Mouse (Mus musculus) cerebellum, postnatal 10 days (tissue): ENCODE measurements around the gene Trpm5.
A peak's percentile ranks its signal among the peaks of the same experiment; 100 is the strongest.

Experiments
- DNase-seq, 2 experiments: peaks; one replicate each; pipeline ENCODE4 v3.0.0; 2021; ENCODE audit warnings: mixed read lengths in 2 of 2

Gene Trpm5

DNA sequence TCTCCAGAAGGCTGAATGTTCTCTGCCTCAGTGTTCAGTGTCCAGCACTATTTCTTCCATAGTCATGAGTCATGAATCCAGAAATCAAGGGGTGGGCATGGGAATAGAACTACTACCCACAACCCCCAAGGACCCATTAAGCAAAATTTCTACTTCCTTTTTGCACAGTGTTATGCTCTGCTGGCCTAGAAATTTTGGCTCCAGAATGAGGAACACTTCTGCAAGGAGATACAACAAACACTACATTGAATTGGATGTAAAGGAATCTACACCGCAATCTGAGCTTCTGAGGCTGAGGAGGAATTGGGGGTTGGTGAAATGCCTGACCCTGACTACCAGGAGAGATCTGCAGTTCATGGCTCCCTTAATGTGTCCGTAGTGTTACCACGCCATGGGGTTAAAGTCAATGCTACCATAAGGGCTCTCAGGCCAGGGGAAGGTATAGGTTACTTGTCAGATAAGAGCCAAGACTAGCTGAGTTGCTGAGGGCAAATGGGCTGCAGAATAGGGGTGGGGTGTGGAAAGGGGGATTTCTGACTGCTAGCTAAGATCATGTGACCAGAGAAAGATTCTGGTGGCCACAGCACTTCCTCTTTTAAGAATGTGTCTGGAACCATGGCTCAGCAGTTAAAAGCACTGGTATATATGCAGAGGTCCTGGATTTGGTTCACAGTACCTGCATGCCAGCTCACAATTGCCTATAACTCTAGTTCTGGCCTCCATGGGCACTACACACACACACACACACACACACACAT is 56.1 kb downstream of the Trpm5 start:
- no peak for DNase-seq

DNA sequence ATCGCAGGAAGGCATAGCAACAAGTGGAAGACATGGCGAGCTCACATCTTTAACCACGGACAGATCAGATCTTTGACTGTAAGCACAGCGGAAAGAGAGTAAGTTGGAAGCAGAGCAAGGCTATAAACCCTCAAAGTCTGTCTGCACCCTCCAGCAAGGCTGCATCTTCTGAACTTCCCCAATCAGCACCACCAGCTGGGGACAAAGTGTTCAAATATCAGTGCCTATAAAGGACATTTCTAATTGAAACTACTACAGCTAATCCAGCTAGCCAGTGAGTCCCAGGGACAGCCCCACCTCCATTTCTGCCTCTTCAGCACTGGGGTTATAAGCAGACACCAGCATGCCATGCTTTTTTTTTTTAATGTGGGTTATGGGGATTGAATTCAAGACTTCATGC is 57.1 kb downstream of the Trpm5 start:
- DNase-seq, result no peak

DNA sequence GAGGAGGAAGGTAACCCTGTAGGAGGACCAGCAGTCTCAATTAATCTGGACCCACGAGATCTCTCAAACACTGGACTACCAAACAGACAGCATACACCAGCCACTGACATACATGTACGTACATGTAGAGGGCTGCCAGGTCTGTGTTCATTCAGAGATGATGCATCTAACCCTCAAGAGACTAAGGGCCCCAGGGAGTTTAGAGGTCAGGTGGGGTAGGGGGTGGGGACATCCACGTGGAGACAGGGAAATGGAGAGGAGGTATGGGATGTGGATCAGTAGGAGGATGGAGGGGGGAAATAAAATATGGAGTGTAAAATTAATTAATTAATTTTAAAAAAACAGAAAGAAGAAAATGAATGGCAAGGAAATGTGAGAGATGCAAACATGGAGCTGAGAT is 57.7 kb downstream of the Trpm5 start:
- no peak for DNase-seq

DNA sequence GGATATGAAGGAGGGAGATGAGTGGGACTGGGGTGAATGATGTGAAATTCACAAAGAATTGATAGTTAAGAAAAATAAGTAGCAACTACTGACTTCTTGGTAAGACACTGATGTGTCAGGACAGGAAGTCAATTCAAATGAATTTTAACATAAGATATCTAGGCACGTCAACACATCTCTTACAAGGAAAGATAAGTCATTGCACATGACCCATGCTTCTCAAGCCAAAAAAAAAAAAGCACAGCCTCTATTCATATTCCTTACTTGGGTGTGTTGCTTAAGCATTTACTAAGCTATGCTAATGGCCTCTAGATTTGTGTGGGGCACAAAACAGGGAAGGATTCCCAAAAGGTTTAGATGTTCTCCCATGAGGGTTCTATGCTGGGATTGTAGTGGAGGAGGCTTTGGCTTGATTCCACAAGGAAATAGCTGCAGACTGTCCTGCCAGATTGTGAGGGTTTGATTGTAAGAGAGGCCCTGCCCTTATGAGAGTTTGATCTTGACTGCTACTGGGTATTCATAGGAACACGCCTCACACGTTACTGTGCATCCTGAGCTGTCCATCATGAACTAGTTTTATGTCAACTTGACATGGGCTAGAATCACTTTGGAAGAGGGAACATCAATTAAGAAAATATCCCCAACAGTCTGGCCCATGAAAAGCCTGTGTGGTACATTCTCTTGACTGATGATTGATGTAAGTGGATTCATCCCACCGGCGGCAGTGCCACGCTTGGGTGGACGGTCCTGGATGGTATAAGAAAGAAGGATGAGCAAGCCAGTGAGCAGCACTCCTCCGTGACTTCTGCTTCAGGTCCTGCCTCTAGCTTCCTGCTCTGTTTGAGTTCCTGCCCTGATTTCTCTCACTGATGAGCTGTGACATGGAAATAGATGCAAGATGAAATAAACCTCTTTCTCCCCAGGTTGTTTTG is 59.7 kb downstream of the Trpm5 start:
- no peak for DNase-seq

DNA sequence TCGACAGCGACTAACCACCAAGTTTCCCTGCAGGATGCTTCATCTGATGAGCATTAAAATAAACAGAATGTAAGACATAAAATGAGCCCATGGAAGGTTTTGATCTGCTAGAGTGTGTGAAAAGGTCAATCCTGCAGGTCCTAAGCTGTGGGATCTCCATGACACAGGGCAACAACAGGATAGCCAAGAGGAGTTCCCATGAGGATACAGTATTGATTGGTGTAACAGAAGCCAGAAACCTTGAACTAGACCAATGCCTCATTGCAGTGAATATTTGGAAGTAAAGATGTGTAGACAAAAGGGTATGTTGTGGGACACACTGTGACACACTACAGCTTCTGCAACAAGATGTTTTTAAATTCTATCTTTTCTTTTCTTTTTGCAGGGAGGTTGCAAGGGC is 60.3 kb downstream of the Trpm5 start:
- DNase-seq, result no peak

DNA sequence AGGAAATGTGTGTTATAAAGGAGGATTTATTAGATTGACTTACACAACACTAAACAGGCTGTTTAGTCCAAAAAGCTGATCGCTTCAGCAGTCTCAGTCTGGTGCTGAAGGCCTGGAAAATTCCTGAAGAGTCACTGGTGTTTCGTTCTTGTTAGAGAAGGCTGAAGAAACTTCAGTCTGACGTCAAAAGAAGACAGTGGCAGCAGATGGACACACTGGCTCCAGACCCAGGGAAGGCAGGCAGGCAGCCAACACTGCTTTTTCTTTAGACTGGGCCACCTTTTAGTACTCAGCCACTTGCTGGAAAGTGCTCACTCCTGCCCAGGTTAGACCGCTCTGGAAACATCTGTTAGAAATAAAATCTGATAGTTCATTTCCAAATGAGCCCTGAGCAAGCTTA is 60.9 kb downstream of the Trpm5 start:
- DNase-seq, result peak; percentile 65 to 75

DNA sequence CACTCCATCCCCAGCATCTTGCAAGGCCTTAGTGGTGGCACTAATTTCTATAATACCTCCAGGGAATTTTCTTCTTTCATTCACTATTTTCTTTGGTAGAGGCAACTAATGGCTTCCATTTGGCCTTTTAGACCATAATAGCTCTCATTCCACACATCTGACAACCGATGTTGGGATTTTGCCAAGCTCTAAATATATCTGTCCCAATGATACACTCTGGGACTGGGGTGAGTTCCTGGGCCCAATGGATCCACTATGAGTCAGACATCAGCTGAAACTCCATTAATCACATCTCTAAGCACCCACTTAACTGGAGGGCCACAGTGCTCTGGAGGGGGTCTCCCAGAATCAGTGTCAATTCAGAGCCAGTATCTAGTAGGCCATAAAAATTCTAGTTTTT is 62.6 kb downstream of the Trpm5 start:
- DNase-seq, result no peak

DNA sequence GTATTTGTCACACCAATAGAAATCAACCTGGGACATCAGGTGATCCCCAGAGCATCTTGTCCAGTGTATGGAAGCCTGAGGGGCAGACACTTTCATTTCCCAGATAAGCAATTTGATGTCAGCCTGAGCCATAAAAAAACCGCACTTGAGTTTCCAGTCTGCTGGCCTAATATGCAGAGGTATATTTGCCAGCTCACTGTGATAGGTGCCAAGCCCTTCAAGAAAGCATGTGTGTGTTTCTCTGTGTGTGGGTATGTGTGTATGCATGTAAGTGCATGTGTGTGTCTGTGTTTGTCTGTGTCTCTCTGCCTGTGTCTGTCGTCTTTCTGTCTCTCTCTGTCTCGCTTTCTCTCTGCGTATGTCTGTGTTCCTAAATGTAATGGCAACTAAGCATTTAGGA is 67.2 kb downstream of the Trpm5 start:
- DNase-seq, result peak; percentile 65 to 72

DNA sequence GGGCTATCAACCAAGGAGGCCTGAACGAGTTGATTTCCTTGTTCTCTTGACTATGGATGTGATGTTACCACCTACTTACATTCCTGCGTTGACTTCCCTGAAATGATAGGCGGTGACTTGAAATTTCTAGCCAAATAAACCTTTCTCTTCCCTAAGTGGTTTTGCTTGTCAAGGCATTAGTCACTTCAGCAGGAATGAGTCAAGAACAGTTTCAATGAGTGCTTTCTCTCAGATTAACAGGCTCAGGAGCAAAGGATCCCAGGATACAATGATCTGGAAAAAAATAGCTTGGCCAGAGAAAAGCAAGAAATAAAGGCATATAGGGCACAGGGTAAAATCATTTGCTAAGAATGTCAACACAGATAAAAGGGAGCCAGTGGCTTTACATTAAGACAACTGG is 68.9 kb downstream of the Trpm5 start:
- DNase-seq, result no peak

DNA sequence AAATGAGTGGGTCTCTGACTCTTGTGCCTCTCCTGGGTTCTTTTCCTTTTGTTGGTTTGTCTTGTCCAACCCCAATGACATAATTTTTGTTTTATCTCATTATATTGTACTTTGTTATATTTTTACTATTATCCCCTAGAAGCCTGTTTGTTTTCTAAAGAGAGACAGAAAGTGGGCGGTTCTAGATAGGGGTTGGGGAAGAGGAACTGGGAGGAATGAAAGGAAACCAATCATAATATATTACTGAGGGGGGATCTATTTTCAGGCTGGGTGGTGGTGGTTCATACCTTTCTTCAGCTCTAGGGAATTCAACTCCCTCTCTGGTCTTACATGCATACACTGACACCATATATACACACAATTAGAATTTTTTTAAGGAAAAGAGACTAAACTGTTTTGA is 70.1 kb downstream of the Trpm5 start:
- no peak for DNase-seq

DNA sequence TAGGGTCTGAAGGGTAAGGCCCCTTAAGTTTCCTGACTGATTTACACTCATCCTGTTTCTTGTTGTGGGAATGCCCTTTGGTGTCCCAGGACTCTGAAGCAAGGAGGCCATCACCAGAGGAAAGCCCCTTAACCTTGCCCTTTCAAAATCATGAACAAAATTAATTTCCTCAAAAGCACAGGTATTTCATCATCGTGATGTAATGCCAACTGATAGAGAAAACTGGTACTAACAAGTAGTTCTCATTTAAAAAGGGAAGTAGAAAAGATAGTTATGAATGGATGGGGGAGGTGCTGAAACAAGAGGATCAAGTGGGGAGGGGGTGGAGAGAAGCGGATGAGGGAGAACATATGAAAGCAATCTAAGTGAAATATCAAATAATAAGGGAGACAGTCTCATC is 70.9 kb downstream of the Trpm5 start:
- DNase-seq, result no peak

DNA sequence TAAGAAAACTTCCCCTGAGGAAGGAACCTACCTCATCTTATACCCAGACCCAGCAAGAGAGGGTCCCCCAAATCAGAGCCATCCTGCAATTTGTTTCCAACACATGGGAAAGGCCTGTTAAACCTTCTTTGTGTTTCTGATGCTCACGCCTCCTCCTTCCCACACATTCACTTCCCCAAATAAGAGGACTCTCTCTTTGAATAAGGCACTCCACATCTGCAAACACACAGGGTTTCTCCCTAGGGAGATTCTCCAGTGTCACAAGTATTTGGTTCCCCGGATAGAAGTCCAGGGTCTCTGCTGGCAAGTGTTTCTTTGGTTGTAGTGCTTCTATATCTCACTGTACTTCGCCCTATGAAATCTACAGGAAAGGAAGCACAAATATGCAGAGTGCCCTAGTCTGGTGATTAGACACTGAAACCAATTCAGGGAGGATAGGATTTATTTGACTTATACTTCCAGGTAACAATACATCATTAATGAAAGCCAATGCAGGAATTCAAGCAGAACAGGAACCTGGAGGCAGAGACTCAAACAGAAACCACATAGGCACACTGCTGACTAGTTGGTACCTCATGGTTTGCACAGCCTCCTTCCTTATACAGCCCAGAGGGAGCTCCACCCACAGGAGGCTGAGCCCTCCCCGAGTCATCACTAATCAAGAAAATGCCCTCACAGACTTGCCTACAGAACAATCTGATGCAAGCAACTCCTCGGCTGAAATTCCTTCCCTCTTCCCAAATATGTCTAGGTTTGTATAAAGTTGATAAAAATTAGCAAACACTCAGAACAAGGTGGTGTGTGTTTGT is 72.9 kb downstream of the Trpm5 start:
- no peak for DNase-seq

DNA sequence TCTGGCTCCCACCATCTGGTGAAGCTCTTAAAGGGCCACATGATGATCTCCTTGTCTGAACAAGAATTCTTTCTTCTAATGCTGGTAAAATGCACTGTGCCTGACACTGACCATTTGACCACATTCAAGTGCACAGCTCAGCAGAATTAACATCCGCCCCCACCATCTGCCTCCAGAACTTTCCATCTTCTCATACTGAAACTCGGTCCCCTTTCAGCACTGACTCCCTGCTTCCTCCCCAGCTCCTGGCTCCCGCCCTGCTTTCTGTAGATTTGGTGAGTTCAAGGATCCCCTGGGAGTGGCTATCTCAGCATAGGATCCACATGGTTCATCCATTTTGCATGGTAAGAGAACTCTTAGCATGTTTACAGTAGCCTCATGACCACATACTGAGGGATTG is 73.7 kb downstream of the Trpm5 start:
- DNase-seq, result no peak

DNA sequence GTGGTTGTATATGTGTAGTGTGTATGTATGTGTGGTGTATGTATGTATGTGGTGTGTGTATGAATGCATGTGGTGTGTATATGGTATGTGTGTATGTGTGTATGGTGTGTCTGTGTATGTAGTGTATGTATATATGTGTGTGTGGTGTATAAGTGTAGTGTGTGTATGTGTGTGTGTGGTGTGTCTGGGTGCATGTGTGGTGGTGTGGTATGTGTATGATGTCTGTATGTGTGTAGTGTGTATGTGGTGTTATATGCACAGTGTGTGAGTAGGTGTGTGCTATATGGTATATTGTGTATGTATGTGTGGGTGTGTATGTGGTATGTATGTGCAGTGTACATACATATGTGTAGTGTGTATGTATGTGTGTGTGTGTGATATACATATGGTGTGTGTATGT is 74.4 kb downstream of the Trpm5 start:
- DNase-seq, result no peak
